Mouse (Mus musculus) heart, adult 9 months (tissue): ENCODE results near the gene Nes.

Experiments
- DNase-seq, 2 experiments: peaks; one replicate each; pipeline ENCODE4 v3.0.0; 2022; ENCODE audit warnings: low spot score in 2 of 2

Nes gene

GRCm38 (mm10) chr3:87949955-87950515 lies 20.8 kb upstream of the Nes start:
- no peak for DNase-seq

GRCm38 (mm10) chr3:87951946-87952345 lies 18.9 kb upstream of the Nes start:
- no peak for DNase-seq

DNA sequence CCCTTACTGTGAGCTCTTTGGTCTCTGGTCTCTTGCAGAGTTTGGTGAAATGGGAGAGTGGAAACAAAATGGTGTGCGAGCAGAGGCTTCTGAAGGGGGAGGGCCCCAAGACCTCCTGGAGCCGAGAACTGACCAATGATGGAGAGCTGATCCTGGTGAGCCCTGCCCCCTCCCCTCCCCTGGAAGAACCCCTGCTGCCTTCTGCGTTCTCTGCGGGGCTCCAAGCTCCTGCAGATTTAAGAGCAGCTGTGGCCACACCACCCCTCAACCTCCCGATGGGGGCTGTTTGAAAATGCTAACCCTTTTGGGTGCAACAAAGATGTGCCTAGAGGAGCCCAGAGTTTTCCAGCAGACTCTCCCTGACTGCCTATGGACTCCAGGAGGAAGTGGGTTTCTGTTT lies 18.4 kb upstream of the Nes start:
- no peak for DNase-seq

DNA sequence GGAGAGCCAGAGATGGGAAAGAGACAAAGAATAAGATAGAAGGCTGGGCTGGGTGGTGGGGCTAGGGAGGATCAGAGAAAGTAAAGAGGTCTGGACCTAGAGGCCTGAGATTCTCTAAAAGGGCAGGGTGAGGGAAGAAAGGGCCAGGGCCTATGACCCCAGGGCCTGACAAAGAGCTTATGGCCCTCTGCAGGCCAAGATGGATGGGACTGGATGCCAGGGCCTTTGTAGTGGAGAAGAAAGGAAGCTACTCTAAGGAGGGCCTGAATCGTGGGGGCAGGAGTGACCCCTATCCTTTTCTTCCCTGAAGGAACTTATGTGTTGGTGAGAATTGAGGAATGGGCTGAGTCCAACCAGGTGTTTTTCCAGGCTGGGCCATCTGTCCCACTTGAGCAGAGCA lies 12.8 kb upstream of the Nes start:
- no peak for DNase-seq

- no peak for DNase-seq
Observed at GRCm38 (mm10) chr3:87958476-87958875, 12.4 kb upstream of the Nes start.

GRCm38 (mm10) chr3:87958967-87959366 lies 11.9 kb upstream of the Nes start:
- DNase-seq: no peak

GRCm38 (mm10) chr3:87959371-87959770 lies 11.5 kb upstream of the Nes start:
- DNase-seq: no peak

DNA sequence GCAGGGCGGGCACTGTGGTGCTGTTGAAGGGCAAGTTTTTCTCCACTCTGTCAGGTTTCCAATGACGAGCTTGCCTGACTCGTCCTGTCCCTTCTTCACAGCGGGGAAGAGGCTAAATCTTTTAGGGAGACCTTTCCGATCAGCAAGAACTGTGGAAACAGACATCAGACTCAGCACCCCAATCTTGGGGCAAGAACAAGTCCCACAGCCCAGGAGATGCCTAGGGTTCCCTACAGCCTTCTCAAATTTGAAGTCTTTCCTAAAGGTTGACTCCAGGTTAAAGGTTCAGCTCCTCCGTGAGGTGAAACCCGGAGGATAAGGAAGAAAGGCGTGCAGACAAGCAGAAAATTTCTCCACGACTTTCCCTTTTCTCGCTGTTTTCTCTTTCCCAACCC lies 10.7 kb upstream of the Nes start:
- DNase-seq: no peak

DNA sequence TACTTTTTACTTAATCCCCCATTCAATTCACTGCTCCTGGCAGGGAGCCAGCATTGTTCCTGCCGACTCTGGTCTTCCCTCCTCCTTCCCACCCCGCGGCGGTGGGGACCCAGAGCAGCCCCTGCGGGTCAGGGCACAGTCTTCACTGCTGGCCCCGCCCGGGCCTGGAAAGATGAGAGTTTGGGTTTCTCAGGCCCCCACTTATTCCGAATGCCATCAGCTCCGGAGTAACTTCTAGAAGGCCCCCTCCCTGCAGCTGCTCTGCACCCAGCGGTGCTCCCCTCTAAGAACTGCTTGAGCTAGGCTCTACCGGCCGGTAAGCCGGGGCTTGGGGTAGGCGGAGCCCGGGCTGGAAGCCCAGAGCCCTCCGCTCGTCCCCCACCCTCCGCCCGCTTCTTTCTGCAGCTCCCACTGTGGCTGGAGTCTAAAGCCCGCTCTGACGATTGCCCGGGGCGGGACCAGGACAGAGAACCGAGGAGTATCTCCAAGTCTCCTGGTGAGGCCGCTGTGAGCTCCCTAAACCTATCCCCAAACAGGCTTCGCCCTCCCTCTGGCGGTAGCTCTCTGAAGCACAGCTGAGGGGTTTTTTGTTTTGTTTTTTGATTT lies 10.2 kb upstream of the Nes start:
- peak; percentile 87 to 90 for DNase-seq

DNA sequence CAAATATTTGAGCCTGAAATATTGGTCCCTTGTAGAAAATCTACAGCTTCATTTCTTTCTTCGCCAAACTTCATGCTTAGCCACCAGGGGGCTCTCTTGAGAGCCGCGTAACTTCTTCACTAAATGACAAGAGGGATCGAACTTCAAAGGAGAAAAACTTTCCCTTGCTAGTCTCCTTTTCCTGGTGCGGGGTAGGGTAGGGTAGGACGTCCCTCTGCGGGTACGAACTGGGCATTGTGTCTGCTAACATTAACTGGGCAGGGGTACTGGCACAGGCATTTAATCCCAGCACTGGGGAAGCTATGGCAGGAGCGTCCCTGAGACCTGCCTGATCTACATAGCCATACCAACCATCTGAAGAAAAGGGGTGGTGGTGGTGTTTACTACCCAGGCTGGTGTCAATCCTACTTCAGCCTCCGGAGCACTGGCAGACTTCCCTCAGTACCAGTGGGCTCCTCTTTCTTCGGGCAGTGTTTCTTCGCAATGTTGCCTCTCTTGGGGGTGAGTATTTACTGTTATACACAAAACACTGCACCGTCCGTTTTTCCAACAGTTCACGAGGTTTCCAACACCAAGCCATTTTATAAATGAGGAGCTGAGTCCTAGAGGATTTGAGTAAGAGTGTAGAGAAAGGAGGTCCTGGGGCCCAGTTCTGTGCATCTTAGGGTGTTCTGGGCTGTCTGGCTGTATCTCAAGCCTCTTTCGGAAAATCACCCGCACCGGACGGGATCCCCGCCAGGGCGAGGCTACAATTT lies 517 bp upstream of the Nes start:
- peak; percentile 42 to 64 for DNase-seq

DNA sequence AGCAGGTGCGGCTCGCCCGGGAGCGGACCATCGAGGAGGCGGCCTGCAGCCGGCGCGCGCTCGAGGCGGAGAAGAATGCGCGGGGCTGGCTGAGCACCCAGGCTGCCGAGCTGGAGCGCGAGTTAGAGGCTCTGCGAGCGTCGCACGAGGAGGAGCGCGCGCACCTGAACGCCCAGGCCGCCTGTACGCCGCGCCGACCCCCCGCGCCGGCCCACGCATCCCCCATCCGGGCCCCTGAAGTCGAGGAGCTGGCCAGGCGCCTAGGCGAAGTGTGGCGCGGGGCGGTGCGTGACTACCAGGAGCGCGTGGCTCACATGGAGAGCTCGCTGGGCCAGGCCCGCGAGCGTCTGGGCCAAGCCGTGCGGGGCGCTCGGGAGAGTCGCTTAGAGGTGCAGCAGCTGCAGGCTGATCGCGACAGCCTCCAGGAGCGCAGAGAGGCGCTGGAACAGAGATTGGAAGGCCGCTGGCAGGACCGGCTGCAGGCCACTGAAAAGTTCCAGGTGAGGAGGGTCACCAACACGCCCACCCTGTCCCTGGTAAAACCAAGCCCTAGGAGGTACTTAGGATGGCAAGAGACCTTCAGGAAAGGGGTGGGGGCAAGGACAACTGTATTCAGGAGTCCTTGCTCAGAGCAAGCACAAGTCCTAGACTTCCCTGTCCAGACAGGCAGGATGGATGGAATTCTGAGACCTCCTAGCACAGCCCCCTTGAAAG lies 768 bp downstream of the Nes start:
- DNase-seq: no peak

DNA sequence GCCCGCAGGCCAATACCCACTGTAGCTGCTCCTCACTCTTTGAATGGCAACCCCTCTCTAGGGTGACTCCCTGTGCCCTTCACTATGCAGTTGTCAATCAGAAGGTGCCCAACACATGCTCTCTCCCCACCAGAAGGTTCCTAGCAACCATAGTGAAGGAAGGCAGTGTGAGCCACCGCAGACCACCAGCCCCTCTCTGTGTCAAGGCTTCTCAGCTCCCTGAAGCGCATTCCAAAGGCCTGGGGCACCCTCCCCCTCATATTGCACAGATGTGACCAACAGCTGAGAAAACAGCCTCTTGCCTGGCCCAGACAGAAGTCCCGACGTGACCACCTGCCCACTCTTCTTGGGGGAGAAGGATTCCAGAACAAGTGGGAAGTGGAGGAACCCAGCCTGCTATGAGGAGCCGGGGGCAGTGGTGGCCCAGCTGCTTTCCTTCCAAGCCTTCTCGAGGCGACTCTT lies 1.4 kb downstream of the Nes start:
- DNase-seq: no peak

- no peak for DNase-seq
Observed at GRCm38 (mm10) chr3:87972776-87973175, 1.9 kb downstream of the Nes start.

DNA sequence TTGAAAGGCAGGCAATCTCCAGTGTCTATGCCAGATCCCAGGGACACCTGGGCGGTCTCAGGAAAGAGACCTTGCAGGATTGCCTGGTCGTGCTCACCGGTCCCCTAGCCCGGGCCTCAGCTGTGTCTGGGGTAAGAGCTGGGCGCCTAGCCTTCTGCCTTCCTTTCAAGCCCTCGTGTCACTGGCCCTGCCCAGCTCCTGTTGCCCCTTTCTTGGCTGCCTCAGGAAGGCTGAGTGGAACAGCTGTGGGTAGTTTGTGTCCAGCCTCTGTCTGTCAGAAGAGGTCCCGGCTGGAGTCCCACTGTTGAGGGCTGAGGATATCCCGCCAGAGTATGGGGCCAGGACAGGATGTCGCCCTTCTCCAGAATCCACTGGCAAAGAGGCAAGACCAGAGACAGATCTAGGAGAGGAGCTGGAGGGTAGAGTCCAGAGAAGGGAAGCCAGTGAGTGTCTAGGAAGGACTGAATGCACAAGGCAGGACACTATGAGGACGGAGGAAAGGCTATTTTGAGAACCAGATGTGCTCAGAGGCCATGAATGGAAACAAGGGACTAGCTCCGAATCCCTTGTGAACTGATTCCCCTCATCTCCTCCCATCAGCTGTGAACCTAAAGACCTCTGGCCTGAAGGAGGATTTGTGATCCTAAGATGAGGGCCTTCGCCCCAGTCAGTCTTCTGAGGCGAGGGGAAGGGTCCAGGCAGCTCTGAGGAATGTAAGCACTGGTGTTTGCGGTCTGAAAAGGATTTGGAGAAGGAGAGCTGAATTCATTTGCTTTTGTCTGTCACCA lies 2.9 kb downstream of the Nes start:
- no peak for DNase-seq

GRCm38 (mm10) chr3:87974381-87974987 lies 3.6 kb downstream of the Nes start:
- DNase-seq: peak; percentile 66 to 69

GRCm38 (mm10) chr3:87979493-87979892 lies 8.6 kb downstream of the Nes start:
- DNase-seq: no peak

DNA sequence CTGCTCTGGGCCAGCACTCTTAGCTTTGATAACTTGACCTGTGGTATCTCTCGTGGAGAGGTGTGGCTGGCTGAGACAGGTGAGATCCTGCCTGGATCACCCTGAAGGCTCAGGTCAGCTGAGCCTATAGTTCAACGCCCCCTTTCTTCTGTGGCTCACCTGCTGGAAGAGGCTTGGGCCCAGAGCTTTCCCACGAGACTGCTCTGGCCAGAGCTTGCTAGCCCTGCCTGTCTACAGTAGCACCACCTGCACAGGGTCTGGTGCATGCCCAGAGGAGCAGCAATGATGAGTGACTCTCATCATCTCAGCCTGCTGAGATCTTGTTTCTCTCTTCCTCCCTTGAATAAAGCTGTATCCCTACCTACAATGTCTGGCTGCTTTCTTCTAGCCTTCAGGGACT lies 9.2 kb downstream of the Nes start:
- no peak for DNase-seq

- no peak for DNase-seq
Observed at GRCm38 (mm10) chr3:87980728-87981127, 9.8 kb downstream of the Nes start.

GRCm38 (mm10) chr3:87981214-87981760 lies 10.4 kb downstream of the Nes start:
- DNase-seq: no peak

GRCm38 (mm10) chr3:87981894-87982835 lies 11.3 kb downstream of the Nes start:
- DNase-seq: peak; percentile 86 to 90
